Comparison of ENCODE assay signal across 8 mouse cellular contexts in genomic region chr9:66917892-66918255, GRCm38 (mm10). TPM values are rescaled to one million over a fixed set of nuclear protein-coding genes. Genes with fewer than 3 reads are reported as not detected.
DNase-seq lines count a peak whose midpoint lies in the region; ATAC-seq and TF ChIP-seq lines count a peak whose summit lies in the region.

No protein-coding gene starts in this region.

- no peak for ATAC-seq in limb, embryonic 12.5 days (ENCODE audit: insufficient number of reproducible peaks, insufficient read depth, low FRiP score, low TSS enrichment, low read depth)
- no peak for ATAC-seq in embryonic facial prominence, embryonic 12.5 days (ENCODE audit: insufficient number of reproducible peaks, insufficient read depth, low FRiP score, low TSS enrichment)
- ATAC-seq in hindbrain, embryonic 15.5 days (ENCODE audit: low FRiP score, low read depth) = no peak
- no peak for ATAC-seq in CD4-positive, CD25-positive, alpha-beta regulatory T cell, adult 4 months

- TF ChIP-seq POLR2A in myocyte (IDR thresholded peaks at IDR 0.05; ENCODE audit: insufficient read length, low read depth) = no peak

- no peak overlapping the region for H3K4me3 ChIP-seq in limb, embryonic 12.5 days (replicated peaks)
- no peak overlapping the region for H3K4me3 ChIP-seq in limb, embryonic 10.5 days
- H3K4me3 ChIP-seq in embryonic facial prominence, embryonic 12.5 days = no peak overlapping the region
- H3K4me3 ChIP-seq in hindbrain, embryonic 15.5 days = peak overlapping the region; percentile 87
- H3K4me3 ChIP-seq in myocyte = peak overlapping the region; percentile 79

- WGBS in limb, embryonic 12.5 days = 85% methylated on average over 1 of the region's 1 CpGs
- WGBS in limb, embryonic 10.5 days = 69% methylated on average over 1 of the region's 1 CpGs
- 79% methylated on average over 1 of the region's 1 CpGs for WGBS in embryonic facial prominence, embryonic 12.5 days
- 78% methylated on average over 1 of the region's 1 CpGs for WGBS in hindbrain, embryonic 15.5 days

- H3K27me3 ChIP-seq in limb, embryonic 12.5 days = no peaks in the 10 kb centered on the region
- no peaks in the 10 kb centered on the region for H3K27me3 ChIP-seq in limb, embryonic 10.5 days (ENCODE audit: low read depth, poor library complexity, severe bottlenecking)
- H3K27me3 ChIP-seq in embryonic facial prominence, embryonic 12.5 days = no peaks in the 10 kb centered on the region
- H3K27me3 ChIP-seq in hindbrain, embryonic 15.5 days = no peaks in the 10 kb centered on the region
- H3K27me3 ChIP-seq in myocyte (ENCODE audit: control insufficient read depth, insufficient read depth, insufficient read length) = no peaks in the 10 kb centered on the region

- peak overlapping the region; percentile 84 for H3K4me2 ChIP-seq in limb, embryonic 12.5 days
- peak overlapping the region; percentile 78 for H3K4me2 ChIP-seq in embryonic facial prominence, embryonic 12.5 days (replicated peaks)
- H3K4me2 ChIP-seq in hindbrain, embryonic 15.5 days = peak overlapping the region; percentile 86
- peak overlapping the region; percentile 95 for H3K4me2 ChIP-seq in myocyte (ENCODE audit: low read depth)

- H3ac ChIP-seq in myocyte (ENCODE audit: control insufficient read depth, insufficient read length) = no peak overlapping the region

- DNase-seq in limb, embryonic 10.5 days (ENCODE audit: low spot score) = no peak
- DNase-seq in gastrocnemius, postnatal 25 days = no peak
- DNase-seq in kidney, postnatal 4 days = no peak

- H3K9me3 ChIP-seq in limb, embryonic 12.5 days = no peaks in the 10 kb centered on the region
- no peaks in the 10 kb centered on the region for H3K9me3 ChIP-seq in limb, embryonic 10.5 days (replicated peaks)
- H3K9me3 ChIP-seq in embryonic facial prominence, embryonic 12.5 days = no peaks in the 10 kb centered on the region
- no peaks in the 10 kb centered on the region for H3K9me3 ChIP-seq in hindbrain, embryonic 15.5 days

- H3K27ac ChIP-seq in limb, embryonic 12.5 days = no peak overlapping the region
- H3K27ac ChIP-seq in limb, embryonic 10.5 days = no peak overlapping the region
- no peak overlapping the region for H3K27ac ChIP-seq in embryonic facial prominence, embryonic 12.5 days
- H3K27ac ChIP-seq in hindbrain, embryonic 15.5 days (replicated peaks) = no peak overlapping the region

- no peaks in the 10 kb centered on the region for H3K36me3 ChIP-seq in limb, embryonic 12.5 days
- H3K36me3 ChIP-seq in limb, embryonic 10.5 days = peaks cover 2% of the 10 kb centered on the region; the same call in 1 of the 2 replicates
- no peaks in the 10 kb centered on the region for H3K36me3 ChIP-seq in embryonic facial prominence, embryonic 12.5 days
- no peaks in the 10 kb centered on the region for H3K36me3 ChIP-seq in hindbrain, embryonic 15.5 days
- no peaks in the 10 kb centered on the region for H3K36me3 ChIP-seq in myocyte (ENCODE audit: control insufficient read depth, insufficient read depth)

- peaks cover 21% of the 10 kb centered on the region for H3K4me1 ChIP-seq in limb, embryonic 12.5 days (replicated peaks)
- H3K4me1 ChIP-seq in limb, embryonic 10.5 days = peaks cover 27% of the 10 kb centered on the region
- H3K4me1 ChIP-seq in embryonic facial prominence, embryonic 12.5 days = peaks cover 8% of the 10 kb centered on the region
- H3K4me1 ChIP-seq in hindbrain, embryonic 15.5 days (replicated peaks) = peaks cover 52% of the 10 kb centered on the region

- H3K9ac ChIP-seq in limb, embryonic 12.5 days (replicated peaks) = no peak overlapping the region
- H3K9ac ChIP-seq in embryonic facial prominence, embryonic 12.5 days = no peak overlapping the region
- H3K9ac ChIP-seq in hindbrain, embryonic 15.5 days = no peak overlapping the region

- H3K79me2 ChIP-seq in myocyte (ENCODE audit: control insufficient read depth, insufficient read depth) = peaks cover 24% of the 10 kb centered on the region

TF ChIP-seq in myocyte, 11 proteins besides CTCF, POLR2A, EP300 and RAD21:
- TF ChIP-seq TCF3 (IDR thresholded peaks at IDR 0.05; ENCODE audit: insufficient read length, low read depth) (no peak), CEBPB (IDR thresholded peaks at IDR 0.05; ENCODE audit: insufficient read depth, poor library complexity, severe bottlenecking) (no peak), MAX (IDR thresholded peaks at IDR 0.05; ENCODE audit: low read depth) (no peak), MYOG (IDR thresholded peaks at IDR 0.05; ENCODE audit: control insufficient read depth in 1 of 3, insufficient read depth in 1 of 3, insufficient read length in 2 of 3, low read depth in 2 of 3) (no peak), USF1 (IDR thresholded peaks at IDR 0.05; ENCODE audit: low read depth) (no peak), MYOD1 (IDR thresholded peaks at IDR 0.05; ENCODE audit: control insufficient read depth in 1 of 3, insufficient read length in 2 of 3, low read depth in 2 of 3) (no peak), POLR2AphosphoS2 (IDR thresholded peaks at IDR 0.05; ENCODE audit: insufficient read length, low read depth) (no peak), REST (IDR thresholded peaks at IDR 0.05; ENCODE audit: insufficient read depth, insufficient read length) (no peak), TCF12 (IDR thresholded peaks at IDR 0.05; ENCODE audit: insufficient read depth, poor library complexity, severe bottlenecking) (no peak), SRF (IDR thresholded peaks at IDR 0.05; ENCODE audit: control insufficient read depth, insufficient read length, low read depth) (no peak), E2F4 (IDR thresholded peaks at IDR 0.05; ENCODE audit: insufficient read depth) (no peak)

RNA-seq across cellular contexts. Expression of gene Rab8b, which starts 1.6 kb away (rescaled TPM):
- polyA plus RNA-seq in limb, embryonic 12.5 days (2016; fragmentation: Nextera tagmentation; extraction: Ambion mirVana) = 16.9 and 17.8 TPM in 2 replicates
- 14.3 and 14.9 TPM in 2 replicates for polyA plus RNA-seq in limb, embryonic 10.5 days (2016; fragmentation: Nextera tagmentation; extraction: Ambion mirVana)
- 22.0 and 23.7 TPM in 2 replicates for polyA plus RNA-seq in embryonic facial prominence, embryonic 12.5 days (2016; fragmentation: Nextera tagmentation; extraction: Ambion mirVana)
- polyA plus RNA-seq in hindbrain, embryonic 15.5 days (2015; fragmentation: Nextera tagmentation; extraction: Ambion mirVana) = 35.9 and 38.4 TPM in 2 replicates
- 2.3 TPM for polyA plus RNA-seq in myocyte (2012; fragmentation: generic; extraction: Trizol)
- polyA plus RNA-seq in CD4-positive, CD25-positive, alpha-beta regulatory T cell, adult 4 months (2017; shearing (Covaris generic)) = 100 to 1,000 TPM; 138 to 179 TPM
- 1 to 10 TPM; 5.0 to 6.1 TPM for total RNA-seq in gastrocnemius, postnatal 25 days (2021)

RNA-seq across cellular contexts. Expression of gene Rps27l, which starts 28.0 kb away (rescaled TPM):
- polyA plus RNA-seq in limb, embryonic 12.5 days (2016; fragmentation: Nextera tagmentation; extraction: Ambion mirVana) = 723 and 758 TPM in 2 replicates
- polyA plus RNA-seq in limb, embryonic 10.5 days (2016; fragmentation: Nextera tagmentation; extraction: Ambion mirVana) = 775 and 943 TPM in 2 replicates
- polyA plus RNA-seq in embryonic facial prominence, embryonic 12.5 days (2016; fragmentation: Nextera tagmentation; extraction: Ambion mirVana) = 620 and 633 TPM in 2 replicates
- polyA plus RNA-seq in hindbrain, embryonic 15.5 days (2015; fragmentation: Nextera tagmentation; extraction: Ambion mirVana) = 237 and 266 TPM in 2 replicates
- polyA plus RNA-seq in myocyte (2012; fragmentation: generic; extraction: Trizol) = 588 TPM
- 100 to 1,000 TPM; 155 to 182 TPM for polyA plus RNA-seq in CD4-positive, CD25-positive, alpha-beta regulatory T cell, adult 4 months (2017; shearing (Covaris generic))
- 100 to 1,000 TPM; 198 to 200 TPM for total RNA-seq in gastrocnemius, postnatal 25 days (2021)

RNA-seq across cellular contexts. Expression of gene Lactb, which starts 57.4 kb away (rescaled TPM):
- polyA plus RNA-seq in limb, embryonic 12.5 days (2016; fragmentation: Nextera tagmentation; extraction: Ambion mirVana) = 7.4 and 8.2 TPM in 2 replicates
- polyA plus RNA-seq in limb, embryonic 10.5 days (2016; fragmentation: Nextera tagmentation; extraction: Ambion mirVana) = 8.7 and 9.3 TPM in 2 replicates
- 10.2 and 10.7 TPM in 2 replicates for polyA plus RNA-seq in embryonic facial prominence, embryonic 12.5 days (2016; fragmentation: Nextera tagmentation; extraction: Ambion mirVana)
- polyA plus RNA-seq in hindbrain, embryonic 15.5 days (2015; fragmentation: Nextera tagmentation; extraction: Ambion mirVana) = 11.9 and 12.4 TPM in 2 replicates
- 6.6 TPM for polyA plus RNA-seq in myocyte (2012; fragmentation: generic; extraction: Trizol)
- polyA plus RNA-seq in CD4-positive, CD25-positive, alpha-beta regulatory T cell, adult 4 months (2017; shearing (Covaris generic)) = 1 to 10 TPM; 3.0 to 5.8 TPM
- 10 to 100 TPM; 17.8 to 19.5 TPM for total RNA-seq in gastrocnemius, postnatal 25 days (2021)

Comparison
In these comparisons a context has a peak if more than half of its experiments do, and no peak if none do; other contexts are left out.
1. H3K4me3 ChIP-seq: peak in hindbrain, embryonic 15.5 days (single experiment) and myocyte (single experiment); none in limb, embryonic 12.5 days (single experiment), limb, embryonic 10.5 days (single experiment) and embryonic facial prominence, embryonic 12.5 days (single experiment).
2. Peak in every context shown above with its lines, with median percentiles within 50 percentile points of each other: H3K4me2 ChIP-seq.